Mouse (Mus musculus) kidney, adult 2 months (tissue): Measurements from ENCODE around the gene Npr3. TPM values are rescaled to one million over a fixed set of nuclear protein-coding genes. Genes with fewer than 3 reads are reported as not detected.

Source experiments
- DNase-seq: peaks from one replicate; pipeline ENCODE4 v3.0.0; 2021
- H3K27ac ChIP-seq: fragments of 200-500 bp; 2 replicates; pipeline ENCODE4 v1.5.1; 2012; ENCODE audit warnings: low read depth, low read length, control low read depth, inconsistent platforms; ENCODE audit not compliant: insufficient read depth
- H3K27me3 ChIP-seq: fragments of 200-500 bp; replicated peaks from 2 replicates; pipeline ENCODE4 v1.6.1; 2012; ENCODE audit warnings: mild to moderate bottlenecking, moderate library complexity, low read length, inconsistent platforms; ENCODE audit not compliant: control insufficient read depth, insufficient read depth
- H3K36me3 ChIP-seq: fragments of 200-500 bp; 2 replicates; pipeline ENCODE4 v1.6.1; 2012; ENCODE audit warnings: mild to moderate bottlenecking, moderate library complexity, low read length, inconsistent platforms; ENCODE audit not compliant: control insufficient read depth, insufficient read depth
- H3K4me1 ChIP-seq: fragments of 200-500 bp; 2 replicates; pipeline ENCODE4 v1.6.1; 2011; ENCODE audit warnings: low read length; ENCODE audit not compliant: control insufficient read depth, insufficient read depth
- H3K4me3 ChIP-seq: fragments of 200-500 bp; 2 replicates; pipeline ENCODE4 v1.5.1; 2011; ENCODE audit warnings: mild to moderate bottlenecking, low read depth, low read length, control low read depth; ENCODE audit not compliant: insufficient read depth
- CTCF ChIP-seq: fragments of 200-500 bp; conservative IDR thresholded peaks from 2 replicates; pipeline ENCODE4 v1.5.1; 2011; ENCODE audit warnings: low read depth, mild to moderate bottlenecking, control low read depth, low read length, moderate library complexity, mixed read lengths; ENCODE audit not compliant: insufficient read depth, insufficient read length
- POLR2A ChIP-seq: fragments of 200-500 bp; IDR thresholded peaks from one replicate; pipeline ENCODE4 v1.6.1; 2011; ENCODE audit warnings: low read depth, low read length, control low read depth
- WGBS: fragments of 180-500 bp; shearing (Covaris S2); methylation state at CpG from one replicate; pipeline ENCODE4 v1.1.7; 2018; 5-methylcytosine and 5-hydroxymethylcytosine counted together
- polyA plus RNA-seq: library from polyadenylated mRNA; depleted of rRNA; stranded (reverse); fragments of >200 nt; gene quantifications from 2 replicates; pipeline ENCODE4 v1.2.3, GENCODE M21; 2012

Npr3 gene
- polyA plus RNA-seq, 1 experiment: 6.1 TPM

GRCm38 (mm10) chr15:11940855-11941254 is 33.8 kb upstream of the Npr3 start:
- H3K27ac ChIP-seq: no peak overlapping the region
- no peaks in the 10 kb centered on the region for H3K4me1 ChIP-seq
- H3K36me3 ChIP-seq: no peaks in the 10 kb centered on the region
- H3K27me3 ChIP-seq: no peaks in the 10 kb centered on the region
- no peak for DNase-seq
- no peak overlapping the region for H3K4me3 ChIP-seq
- TF ChIP-seq CTCF (no peak), POLR2A (no peak)
- WGBS: 60% methylated on average over 5 of the region's 5 CpGs

DNA sequence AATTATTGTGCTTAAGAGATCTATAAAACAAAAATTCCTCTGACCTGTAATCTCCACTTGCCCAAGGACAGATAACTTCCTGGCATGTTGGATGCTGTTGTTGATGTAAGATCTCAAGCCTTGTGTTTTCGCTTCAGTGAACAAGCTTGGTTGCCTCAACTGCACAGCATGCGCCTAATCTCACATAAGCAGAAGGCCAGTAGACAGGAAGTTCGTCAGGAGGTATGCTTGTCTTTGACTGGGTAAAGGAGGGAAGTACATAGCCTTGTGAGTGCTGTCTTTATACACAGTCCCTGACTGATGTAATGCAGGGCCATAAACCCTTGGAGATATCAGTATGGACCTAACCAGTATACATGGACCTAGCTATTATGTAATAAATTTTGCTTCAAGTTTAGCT is 20.7 kb upstream of the Npr3 start:
- no peak overlapping the region for H3K27ac ChIP-seq
- no peaks in the 10 kb centered on the region for H3K27me3 ChIP-seq
- TF ChIP-seq POLR2A (no peak), CTCF (no peak)
- no peak overlapping the region for H3K4me3 ChIP-seq
- no peaks in the 10 kb centered on the region for H3K36me3 ChIP-seq
- no peak for DNase-seq
- no peaks in the 10 kb centered on the region for H3K4me1 ChIP-seq
- 85% methylated on average over 3 of the region's 3 CpGs for WGBS

DNA sequence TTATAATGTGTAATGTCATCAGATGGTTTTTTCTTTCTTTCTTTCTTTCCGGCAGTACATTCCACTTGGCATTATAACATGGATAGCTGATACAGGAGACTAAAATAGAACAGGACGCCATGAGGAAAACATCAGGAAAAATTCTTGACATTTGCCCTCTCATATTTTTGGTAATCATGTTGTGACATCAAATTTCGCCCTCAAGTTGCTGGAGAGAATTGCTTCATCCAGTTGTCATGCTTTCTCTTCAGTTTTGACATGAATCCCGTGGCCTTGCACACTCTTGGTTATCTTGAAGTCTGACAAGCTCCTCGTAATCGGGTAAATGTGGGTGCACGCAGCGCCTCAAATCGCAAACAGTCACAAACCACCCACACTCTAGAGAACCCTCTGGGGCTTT is 7.0 kb upstream of the Npr3 start:
- H3K4me1 ChIP-seq: no peaks in the 10 kb centered on the region
- no peaks in the 10 kb centered on the region for H3K36me3 ChIP-seq
- no peak overlapping the region for H3K27ac ChIP-seq
- 78% methylated on average over 9 of the region's 9 CpGs for WGBS
- H3K27me3 ChIP-seq: no peaks in the 10 kb centered on the region; the same call in 1 of the 2 replicates
- no peak for DNase-seq
- TF ChIP-seq CTCF (no peak), POLR2A (no peak)
- no peak overlapping the region for H3K4me3 ChIP-seq

GRCm38 (mm10) chr15:11909875-11910274 is 2.8 kb upstream of the Npr3 start:
- no peaks in the 10 kb centered on the region for H3K36me3 ChIP-seq
- TF ChIP-seq POLR2A: no peak
- no peak for TF ChIP-seq CTCF
- no peaks in the 10 kb centered on the region for H3K27me3 ChIP-seq
- 41% methylated on average over 6 of the region's 6 CpGs for WGBS
- H3K4me1 ChIP-seq: no peaks in the 10 kb centered on the region
- DNase-seq: peak; percentile 27
- no peak overlapping the region for H3K4me3 ChIP-seq
- no peak overlapping the region for H3K27ac ChIP-seq

- peak overlapping the region; percentile 44; the same call in 1 of the 2 replicates for H3K27ac ChIP-seq
- 26% methylated on average over 11 of the region's 11 CpGs for WGBS
Observed at GRCm38 (mm10) chr15:11908166-11908565, 1.1 kb upstream of the Npr3 start.

DNA sequence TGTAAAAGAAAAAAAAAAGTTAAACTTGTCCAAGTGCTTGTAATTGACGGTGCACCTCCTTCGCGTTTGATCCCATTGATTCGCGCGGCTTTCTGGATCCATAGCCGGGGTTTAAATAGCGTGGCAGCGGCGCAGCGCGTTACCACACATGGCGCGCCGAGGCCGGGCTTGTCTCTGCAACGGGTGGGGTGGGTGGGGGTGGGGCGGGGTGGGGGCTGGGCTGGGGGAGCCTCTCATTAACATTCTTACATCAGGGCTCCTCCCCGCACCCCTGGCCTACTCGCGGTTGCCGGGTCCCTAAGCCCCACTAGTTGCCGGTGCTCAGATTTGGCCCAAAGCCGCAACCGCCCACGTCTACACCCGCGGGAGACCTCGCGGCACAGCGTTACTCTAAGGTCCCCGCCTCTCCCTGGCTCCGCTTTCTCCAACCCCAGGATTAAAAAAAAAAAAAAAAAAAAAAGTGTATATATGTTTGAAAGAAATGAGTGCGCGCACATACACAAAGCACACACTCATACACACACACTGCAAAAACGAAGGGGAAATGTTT is 991 bp downstream of the Npr3 start:
- Histone ChIP-seq H3K27me3 (no peaks in the 10 kb centered on the region), H3K36me3 (no peaks in the 10 kb centered on the region), H3K27ac (no peak overlapping the region), H3K4me1 (0 out of 2 replicates have a peak, but pooled peaks cover 3% of the 10 kb centered on the region), H3K4me3 (peak overlapping the region; percentile 55)
- TF ChIP-seq POLR2A: no peak
- no peak for TF ChIP-seq CTCF
- DNase-seq: peak; percentile 42
- WGBS: 1% methylated on average over 36 of the region's 36 CpGs

More at GRCm38 (mm10) chr15:11908166-11908565, 1.1 kb upstream of the Npr3 start:
- Histone ChIP-seq H3K27me3 (no peaks in the 10 kb centered on the region), H3K4me3 (peak overlapping the region; percentile 23; the same call in 1 of the 2 replicates), H3K4me1 (0 out of 2 replicates have a peak, but pooled peaks cover 3% of the 10 kb centered on the region), H3K36me3 (no peaks in the 10 kb centered on the region)
- TF ChIP-seq CTCF: no peak
- no peak for TF ChIP-seq POLR2A
- peak; percentile 33 for DNase-seq

GRCm38 (mm10) chr15:11904848-11905672 is 2.0 kb downstream of the Npr3 start:
- Histone ChIP-seq H3K4me3 (peak overlapping the region; percentile 38), H3K27ac (no peak overlapping the region), H3K4me1 (0 out of 2 replicates have a peak, but pooled peaks cover 3% of the 10 kb centered on the region), H3K36me3 (no peaks in the 10 kb centered on the region), H3K27me3 (no peaks in the 10 kb centered on the region)
- TF ChIP-seq CTCF (no peak), POLR2A (no peak)
- DNase-seq: peak; percentile 38
- under 1% methylated on average over 90 of the region's 90 CpGs for WGBS
